Mouse (Mus musculus) layer of hippocampus, adult 11-12 months (tissue): ENCODE results near the gene Ccdc33.
A peak's percentile ranks its signal among the peaks of the same experiment; 100 is the strongest.

Experiments
- DNase-seq: peaks from one replicate; pipeline ENCODE4 v3.0.0; 2022; ENCODE audit warnings: low spot score

The Ccdc33 gene

GRCm38 (mm10) chr9:58129508-58129907 is 10.9 kb upstream of the Ccdc33 start:
- DNase-seq = no peak

GRCm38 (mm10) chr9:58128926-58129413 is 10.3 kb upstream of the Ccdc33 start:
- DNase-seq = no peak

- no peak for DNase-seq
These were observed 7.2 kb upstream of the Ccdc33 start for GRCm38 (mm10) chr9:58125811-58126210.

- no peak for DNase-seq
These were observed 6.5 kb upstream of the Ccdc33 start for GRCm38 (mm10) chr9:58125085-58125484.

- DNase-seq = no peak
These were observed 2.5 kb downstream of the Ccdc33 start for GRCm38 (mm10) chr9:58116024-58116651.

GRCm38 (mm10) chr9:58115297-58115925 is 3.2 kb downstream of the Ccdc33 start:
- DNase-seq = no peak

GRCm38 (mm10) chr9:58114019-58114418 is 4.6 kb downstream of the Ccdc33 start:
- DNase-seq = no peak

- DNase-seq = no peak
These were observed 5.2 kb downstream of the Ccdc33 start for GRCm38 (mm10) chr9:58113279-58113884.

- DNase-seq = no peak
These were observed 5.8 kb downstream of the Ccdc33 start for GRCm38 (mm10) chr9:58112866-58113278.

GRCm38 (mm10) chr9:58112321-58112751 is 6.3 kb downstream of the Ccdc33 start:
- DNase-seq = no peak

- DNase-seq = peak; percentile 85
These were observed 7.2 kb downstream of the Ccdc33 start for GRCm38 (mm10) chr9:58111431-58111830.

GRCm38 (mm10) chr9:58110787-58111186 is 7.8 kb downstream of the Ccdc33 start:
- no peak for DNase-seq

- DNase-seq = no peak
These were observed 11.1 kb downstream of the Ccdc33 start for GRCm38 (mm10) chr9:58107494-58107893.

GRCm38 (mm10) chr9:58105595-58106169 is 12.9 kb downstream of the Ccdc33 start:
- no peak for DNase-seq

- DNase-seq = no peak
These were observed 15.0 kb downstream of the Ccdc33 start for GRCm38 (mm10) chr9:58103647-58104046.

GRCm38 (mm10) chr9:58102013-58102412 is 16.6 kb downstream of the Ccdc33 start:
- peak; percentile 53 for DNase-seq

GRCm38 (mm10) chr9:58099836-58100565 is 18.6 kb downstream of the Ccdc33 start:
- DNase-seq = no peak

GRCm38 (mm10) chr9:58096629-58097301 is 21.9 kb downstream of the Ccdc33 start:
- peak; percentile 76 for DNase-seq

- no peak for DNase-seq
These were observed 22.6 kb downstream of the Ccdc33 start for GRCm38 (mm10) chr9:58095977-58096376.

- DNase-seq = no peak
These were observed 24.8 kb downstream of the Ccdc33 start for GRCm38 (mm10) chr9:58093776-58094175.

GRCm38 (mm10) chr9:58092581-58093269 is 25.9 kb downstream of the Ccdc33 start:
- DNase-seq = no peak
